Mouse (Mus musculus): ENCODE data around the gene Vps54.
"Not testable (repeated sequence)": the region's sequence is repeated elsewhere in the genome, so short reads cannot be mapped to it uniquely, and the experiment has no call there.

The Vps54 gene

DNA sequence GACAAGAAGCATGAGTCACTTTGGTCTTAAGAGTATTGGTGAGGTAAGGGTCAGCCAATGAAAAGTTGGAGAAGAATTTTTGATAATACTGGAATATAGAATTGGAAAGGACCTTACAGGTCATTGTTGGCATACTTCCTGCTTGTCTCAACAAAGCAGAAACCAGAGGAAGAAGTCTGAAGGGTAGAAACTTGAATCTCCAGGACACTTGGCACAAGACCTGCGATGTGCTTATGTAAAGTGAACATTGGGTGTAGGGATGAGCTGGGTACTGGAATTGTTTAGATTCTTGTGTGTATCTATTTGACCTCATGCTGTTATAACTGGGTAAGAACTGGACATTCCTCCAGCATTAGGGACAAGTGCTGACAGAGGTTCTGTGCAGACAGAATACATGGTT, 2.3 kb downstream of the Vps54 start:
- no peak for DNase-seq (ENCODE audit: low read depth, low spot score)

DNA sequence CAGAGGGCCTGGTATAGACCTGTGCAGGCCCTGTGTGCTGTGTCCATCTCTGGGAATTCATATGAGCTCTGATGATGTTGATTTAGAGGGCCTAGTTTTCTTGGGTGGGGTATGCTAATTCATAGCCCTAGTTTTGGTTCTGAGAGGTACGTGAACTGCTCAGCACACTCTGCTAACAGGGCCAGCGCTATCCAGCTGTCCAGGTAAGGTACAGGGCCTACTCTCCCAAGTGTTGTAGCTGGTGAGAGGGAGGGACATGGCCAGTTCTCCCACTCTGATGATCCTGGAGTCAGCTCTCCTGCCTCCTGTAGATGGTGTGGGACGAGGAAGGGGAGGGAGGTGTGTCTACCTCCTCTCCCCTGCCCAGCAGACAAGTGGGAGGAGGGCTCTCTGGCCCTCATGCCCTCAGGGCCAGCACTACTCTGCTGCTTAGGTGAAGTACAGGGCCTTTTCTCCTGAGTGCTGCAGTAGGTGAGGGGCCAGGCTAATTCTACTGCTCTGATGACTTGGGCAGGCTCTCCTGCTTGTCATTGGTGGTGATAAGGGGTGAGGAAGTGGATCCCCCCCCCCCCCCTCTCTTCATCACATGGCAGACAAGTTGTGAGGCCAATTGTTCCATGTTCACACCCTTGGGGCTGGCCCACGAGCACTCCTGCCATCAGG, 8.3 kb downstream of the Vps54 start:
- no peak for DNase-seq (ENCODE audit: low read depth, low spot score)

- no peak for DNase-seq (ENCODE audit: low read depth, low spot score)
Observed at GRCm38 (mm10) chr11:21247940-21248339, 8.9 kb downstream of the Vps54 start.

DNA sequence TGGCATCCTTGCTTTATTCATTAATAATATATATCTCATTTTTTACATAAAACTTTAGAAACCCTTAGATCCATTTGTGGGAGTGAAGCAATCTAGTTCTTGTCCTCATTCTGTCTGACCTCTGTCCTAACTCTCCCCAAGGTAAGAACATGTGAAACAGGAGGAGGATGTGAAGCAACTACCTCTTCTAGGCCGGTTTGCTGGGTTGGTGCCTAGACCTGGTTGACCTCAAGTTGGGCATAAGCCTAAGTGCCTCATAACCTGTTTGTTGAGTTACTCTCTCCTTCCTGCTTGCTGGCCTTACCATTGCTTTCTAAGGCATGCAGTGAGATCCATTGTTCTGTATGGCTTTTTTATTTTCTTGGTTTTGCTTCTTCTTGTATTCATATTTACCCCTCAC, 11.3 kb downstream of the Vps54 start:
- DNase-seq (ENCODE audit: low read depth, low spot score), result no peak

- not testable (repeated sequence) for DNase-seq (ENCODE audit: low read depth, low spot score)
Observed at GRCm38 (mm10) chr11:21258611-21259010, 19.5 kb downstream of the Vps54 start.

DNA sequence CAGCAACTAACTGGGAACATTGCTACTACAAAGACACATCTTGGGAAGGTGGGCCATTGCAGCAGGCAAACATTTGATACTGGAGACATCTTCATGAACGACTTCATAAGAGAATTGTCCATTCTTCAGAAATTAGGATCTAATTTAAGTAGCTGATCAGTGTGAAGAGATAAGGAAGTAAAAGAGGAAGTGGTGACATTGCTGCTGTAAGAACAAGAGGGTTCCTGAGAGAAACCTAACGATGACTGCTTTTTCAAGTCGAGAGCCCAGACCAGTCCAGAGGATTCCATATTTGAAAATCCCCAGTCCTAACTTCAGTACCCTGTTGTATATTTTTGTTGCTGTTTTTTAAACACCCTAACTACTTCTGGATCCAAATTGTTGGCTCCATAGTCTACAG, 26.3 kb downstream of the Vps54 start:
- no peak for DNase-seq (ENCODE audit: low read depth, low spot score)

GRCm38 (mm10) chr11:21276151-21276550, 37.1 kb downstream of the Vps54 start:
- DNase-seq (ENCODE audit: low read depth, low spot score), result no peak

- DNase-seq (ENCODE audit: low read depth, low spot score), result no peak
Observed at GRCm38 (mm10) chr11:21286391-21286790, 47.3 kb downstream of the Vps54 start.

- DNase-seq (ENCODE audit: low read depth, low spot score), result not testable (repeated sequence)
Observed at GRCm38 (mm10) chr11:21288153-21288552, 49.1 kb downstream of the Vps54 start.

- no peak for DNase-seq (ENCODE audit: low read depth, low spot score)
Observed at GRCm38 (mm10) chr11:21295486-21295885, 56.4 kb downstream of the Vps54 start.

GRCm38 (mm10) chr11:21303619-21304018, 64.5 kb downstream of the Vps54 start:
- no peak for DNase-seq (ENCODE audit: low read depth, low spot score)

DNA sequence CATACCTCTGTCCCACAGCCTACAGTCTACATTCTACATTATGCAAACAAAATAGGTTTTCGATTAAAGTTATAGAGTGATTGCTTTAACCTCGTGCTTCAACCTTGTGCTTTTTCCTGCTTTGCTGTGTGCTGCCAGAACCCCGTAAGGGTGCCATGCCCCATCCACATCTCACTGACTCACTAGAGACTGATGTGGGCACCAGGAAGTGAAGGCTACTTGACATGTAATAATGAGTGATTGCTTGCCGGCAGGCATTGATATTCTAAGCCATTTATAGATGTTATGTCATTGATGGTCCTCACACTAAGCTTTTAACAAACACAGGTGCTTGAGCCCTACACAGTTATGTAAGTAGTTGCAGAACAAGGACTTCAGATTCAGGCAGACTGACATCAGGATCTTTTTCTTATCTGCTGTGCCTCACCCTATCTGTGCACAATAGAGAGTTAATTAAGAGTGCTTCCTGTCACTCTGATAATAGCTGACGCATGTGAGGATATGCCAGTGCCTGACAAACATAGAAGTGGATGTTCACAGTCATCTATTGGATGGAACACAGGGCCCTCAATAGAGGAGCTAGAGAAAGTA, 68.1 kb downstream of the Vps54 start:
- DNase-seq (ENCODE audit: low read depth, low spot score), result no peak

DNA sequence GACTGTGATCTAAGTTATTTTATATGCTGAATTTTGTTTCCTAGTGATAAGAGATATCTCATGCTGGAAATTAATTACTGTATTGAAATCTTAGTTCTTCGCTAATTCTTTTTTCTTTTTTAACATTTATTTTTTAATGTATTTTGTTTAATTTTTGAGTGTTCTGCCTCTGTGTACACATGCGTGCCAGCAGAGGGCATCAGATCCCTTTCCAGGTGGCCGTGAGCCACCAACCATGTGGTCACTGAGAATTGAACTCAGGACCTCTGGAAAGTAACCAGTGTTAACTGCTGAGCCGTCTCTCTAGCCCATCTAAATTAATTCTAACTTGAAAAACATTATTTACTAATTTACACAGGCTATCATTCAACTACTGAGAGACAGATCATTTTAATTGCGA, 69.0 kb downstream of the Vps54 start:
- DNase-seq (ENCODE audit: low read depth, low spot score), result no peak

DNA sequence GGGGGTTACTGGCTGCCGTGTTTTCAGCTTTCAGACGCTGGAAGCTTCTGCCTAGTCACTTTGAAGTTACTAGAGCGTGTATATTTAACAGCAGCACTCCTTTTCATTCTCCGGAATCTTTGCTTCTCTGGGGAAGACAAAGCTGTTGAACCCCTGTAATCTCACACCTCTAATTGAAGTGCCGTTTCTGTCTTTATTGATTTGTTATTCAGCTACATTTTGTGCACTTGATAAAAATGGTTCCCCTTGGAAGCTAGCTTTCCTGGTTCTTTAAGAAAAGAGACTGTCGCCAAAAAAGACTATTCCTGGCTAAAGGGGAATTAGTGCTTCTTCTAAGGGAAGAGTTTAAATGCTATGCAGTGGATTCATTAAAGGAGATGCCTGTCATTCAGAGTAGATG, 70.4 kb downstream of the Vps54 start:
- DNase-seq (ENCODE audit: low read depth, low spot score), result no peak

DNA sequence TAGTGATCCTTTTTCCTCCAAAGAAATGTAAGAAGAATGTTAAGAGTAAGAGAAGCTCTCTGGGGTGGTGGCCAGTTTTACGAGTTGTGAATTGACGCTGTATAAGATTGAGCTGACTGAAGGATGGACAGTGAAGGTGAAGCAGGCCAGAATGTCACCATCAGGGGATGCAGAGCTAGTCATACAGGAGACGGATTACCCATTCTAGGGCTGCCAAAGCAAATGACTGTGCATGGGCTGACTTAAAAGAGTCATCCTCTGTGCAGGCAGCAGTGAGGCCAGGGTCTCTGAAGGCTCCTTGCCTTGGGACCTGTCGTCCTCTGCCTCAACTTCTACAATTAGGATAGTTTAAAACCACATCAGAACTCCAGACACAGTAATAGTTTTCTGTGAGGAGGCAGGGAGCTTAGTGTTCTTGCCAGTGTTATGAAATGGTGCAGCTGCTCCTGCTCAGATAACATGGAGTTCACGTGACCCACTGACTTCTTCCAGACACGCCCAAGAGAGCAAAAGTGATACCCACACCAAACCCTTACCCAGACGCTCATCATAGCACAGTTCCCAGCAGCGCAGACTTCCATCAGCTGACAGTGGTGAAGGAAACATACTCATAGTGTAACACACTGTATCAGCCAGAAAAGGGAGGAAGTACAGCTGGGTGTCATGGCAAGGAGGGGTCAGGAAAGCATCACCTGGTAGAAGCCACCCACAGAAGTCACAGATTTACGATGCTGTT, 75.0 kb downstream of the Vps54 start:
- no peak for DNase-seq (ENCODE audit: low read depth, low spot score)

DNA sequence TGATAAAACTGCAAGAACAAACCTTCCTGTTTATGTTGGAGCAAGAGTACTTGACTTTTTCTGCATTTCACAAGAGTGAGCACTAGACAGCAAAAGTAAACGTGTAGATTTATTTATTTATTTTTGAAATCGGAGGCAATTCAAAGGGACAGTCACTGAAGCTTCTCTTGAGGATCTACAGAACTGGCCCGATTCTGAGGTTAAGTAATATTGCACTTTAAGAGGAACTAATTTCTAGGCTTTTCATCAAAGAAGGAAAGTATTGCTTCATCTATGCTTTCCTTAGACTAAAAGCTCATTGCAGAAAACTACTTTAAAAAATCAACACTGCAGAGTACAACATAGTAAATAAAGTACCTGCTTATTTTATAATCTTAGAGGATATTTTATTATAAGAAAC, 82.5 kb downstream of the Vps54 start:
- no peak for DNase-seq (ENCODE audit: low read depth, low spot score)

- DNase-seq (ENCODE audit: low read depth, low spot score), result no peak
Observed at GRCm38 (mm10) chr11:21322349-21322748, 83.3 kb downstream of the Vps54 start.

DNA sequence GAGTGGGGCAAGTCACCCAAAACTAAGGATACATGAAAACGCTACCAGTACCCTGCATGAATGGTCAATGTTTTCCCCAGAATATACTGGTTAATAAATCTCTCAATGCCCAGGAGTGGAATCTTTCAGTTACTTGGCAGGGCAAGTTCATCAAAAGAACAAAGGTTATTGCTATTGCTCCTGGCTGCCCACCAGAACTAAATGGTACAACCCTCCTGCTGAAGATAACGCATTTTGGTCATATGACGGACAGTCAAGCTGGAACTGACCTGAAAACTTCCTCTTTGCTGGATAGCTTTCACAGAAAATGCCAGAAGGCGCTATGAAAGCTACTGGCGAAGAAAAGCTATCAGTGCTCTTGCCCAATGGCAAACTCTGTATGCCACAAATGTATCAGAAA, 86.7 kb downstream of the Vps54 start:
- no peak for DNase-seq (ENCODE audit: low read depth, low spot score)

- DNase-seq (ENCODE audit: low read depth, low spot score), result no peak
Observed at GRCm38 (mm10) chr11:21326770-21327169, 87.7 kb downstream of the Vps54 start.

DNA sequence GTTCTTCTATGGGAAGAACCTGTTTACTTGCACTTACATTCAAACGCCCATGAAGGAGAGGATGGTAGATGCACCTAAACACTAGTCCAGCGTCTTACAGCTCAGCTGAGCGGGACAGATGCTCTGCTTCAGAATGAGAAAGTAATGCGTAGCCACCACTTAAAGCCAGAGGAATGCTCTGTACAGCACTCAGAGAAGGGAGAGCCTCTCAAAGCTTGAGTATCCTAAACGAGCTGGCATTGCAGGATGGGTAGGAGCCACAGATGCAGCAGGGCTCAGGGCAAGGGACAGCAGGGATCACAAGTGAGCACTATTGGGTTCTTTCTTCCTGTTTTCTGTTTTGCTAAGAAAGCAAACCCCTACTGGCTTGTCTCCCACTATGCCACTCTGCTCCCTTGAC, 88.4 kb downstream of the Vps54 start:
- DNase-seq (ENCODE audit: low read depth, low spot score), result no peak

GRCm38 (mm10) chr11:21328141-21328540, 89.1 kb downstream of the Vps54 start:
- no peak for DNase-seq (ENCODE audit: low read depth, low spot score)

DNA sequence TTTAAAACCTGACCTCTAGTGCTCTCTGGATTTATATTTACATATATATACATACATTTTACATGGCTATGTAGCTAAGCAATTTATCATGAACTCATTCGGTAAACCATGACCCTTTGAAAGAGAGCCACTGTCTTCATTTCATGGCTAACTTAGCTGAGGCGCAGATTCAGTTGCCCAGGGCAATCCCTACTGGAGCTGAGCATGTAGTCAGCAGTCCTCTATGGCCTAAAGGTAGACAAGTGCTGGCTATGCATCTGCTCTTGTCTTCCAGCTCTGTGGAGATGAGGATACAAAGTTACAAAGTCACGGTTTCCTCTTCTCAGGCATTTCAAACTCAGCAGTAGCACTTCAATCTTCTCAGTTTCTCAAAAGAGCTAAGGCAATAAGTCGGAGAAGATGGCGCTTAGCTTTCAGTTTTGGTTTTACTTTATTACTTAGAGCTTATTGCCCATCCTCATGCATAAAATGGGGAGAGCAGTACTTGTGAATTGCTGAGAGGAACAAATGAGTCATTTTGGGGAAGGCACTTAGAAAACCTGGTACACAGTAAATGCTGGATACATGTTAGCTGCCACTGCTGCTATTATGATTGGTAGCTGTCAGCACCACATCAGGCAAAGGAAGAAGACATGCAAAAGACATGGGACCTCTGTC, 93.7 kb downstream of the Vps54 start:
- DNase-seq (ENCODE audit: low read depth, low spot score), result no peak

GRCm38 (mm10) chr11:21337855-21338254, 98.8 kb downstream of the Vps54 start:
- DNase-seq (ENCODE audit: low read depth, low spot score), result no peak

Data from telencephalon, adult 2 months (tissue).